Mouse (Mus musculus) liver, adult 2 months (tissue): ENCODE measurements around the gene Olfr548-ps1.

Source experiments
- CTCF ChIP-seq: fragments of 200-500 bp; IDR thresholded peaks from 2 replicates; pipeline ENCODE4 v1.5.1; 2011; ENCODE audit warnings: low read depth, low read length, control low read depth
- POLR2A ChIP-seq: fragments of 200-500 bp; IDR thresholded peaks from 2 replicates; pipeline ENCODE4 v1.6.1; 2011; ENCODE audit warnings: low read length, control low read depth; ENCODE audit not compliant: insufficient read depth; ENCODE audit errors: extremely low read depth

- TF ChIP-seq POLR2A (no peak), CTCF (no peak)
Measured at GRCm38 (mm10) chr7:102499473-102499872, 41.2 kb upstream of the Olfr548-ps1 start, which contains the start of gene Olfr545.
